Mouse (Mus musculus): Measurements from ENCODE around the gene Kcnd3.
"Not testable (repeated sequence)": the region's sequence is repeated elsewhere in the genome, so short reads cannot be mapped to it uniquely, and the experiment has no call there.

Kcnd3 gene

GRCm38 (mm10) chr3:105697148-105697441 is 245.0 kb downstream of the Kcnd3 start:
- DNase-seq (ENCODE audit: low spot score in 2 of 2), result no peak

GRCm38 (mm10) chr3:105698311-105698710 is 246.2 kb downstream of the Kcnd3 start:
- DNase-seq (ENCODE audit: low spot score in 2 of 2), result peak in 1 of 2 experiments; percentile 34

GRCm38 (mm10) chr3:105699241-105699933 is 247.3 kb downstream of the Kcnd3 start:
- DNase-seq (ENCODE audit: low spot score in 2 of 2), result peak; percentile 48 to 67

- not testable (repeated sequence) for DNase-seq (ENCODE audit: low spot score in 2 of 2)
Measured at GRCm38 (mm10) chr3:105700786-105701185, 248.7 kb downstream of the Kcnd3 start.

- no peak for DNase-seq (ENCODE audit: low spot score in 2 of 2)
Measured at GRCm38 (mm10) chr3:105701399-105701798, 249.3 kb downstream of the Kcnd3 start.

- no peak for DNase-seq (ENCODE audit: low spot score in 2 of 2)
Measured at GRCm38 (mm10) chr3:105703571-105703970, 251.4 kb downstream of the Kcnd3 start.

GRCm38 (mm10) chr3:105704031-105705008 is 252.2 kb downstream of the Kcnd3 start, which contains the start of gene Inka2:
Gene Inka2 (plus strand): TSS chr3:105704599.
- DNase-seq (ENCODE audit: low spot score in 2 of 2), result peak; percentile 69 to 73

- no peak for DNase-seq (ENCODE audit: low spot score in 2 of 2)
Measured at GRCm38 (mm10) chr3:105705061-105705549, 253.0 kb downstream of the Kcnd3 start.

GRCm38 (mm10) chr3:105705561-105705960 is 253.4 kb downstream of the Kcnd3 start:
- no peak for DNase-seq (ENCODE audit: low spot score in 2 of 2)

GRCm38 (mm10) chr3:105706366-105707020 is 254.4 kb downstream of the Kcnd3 start:
- DNase-seq (ENCODE audit: low spot score in 2 of 2), result no peak

GRCm38 (mm10) chr3:105707590-105707989 is 255.5 kb downstream of the Kcnd3 start:
- DNase-seq (ENCODE audit: low spot score in 2 of 2), result no peak

- DNase-seq (ENCODE audit: low spot score in 2 of 2), result no peak
Measured at GRCm38 (mm10) chr3:105710246-105710645, 258.1 kb downstream of the Kcnd3 start.

- DNase-seq (ENCODE audit: low spot score in 2 of 2), result no peak
Measured at GRCm38 (mm10) chr3:105711741-105712140, 259.6 kb downstream of the Kcnd3 start.

- DNase-seq (ENCODE audit: low spot score in 2 of 2), result no peak
Measured at GRCm38 (mm10) chr3:105712827-105713226, 260.7 kb downstream of the Kcnd3 start.

GRCm38 (mm10) chr3:105714091-105714819 is 262.1 kb downstream of the Kcnd3 start:
- no peak for DNase-seq (ENCODE audit: low spot score in 2 of 2)

GRCm38 (mm10) chr3:105714820-105715167 is 262.7 kb downstream of the Kcnd3 start:
- no peak for DNase-seq (ENCODE audit: low spot score in 2 of 2)

- no peak for DNase-seq (ENCODE audit: low spot score in 2 of 2)
Measured at GRCm38 (mm10) chr3:105716353-105717000, 264.3 kb downstream of the Kcnd3 start.

- DNase-seq (ENCODE audit: low spot score in 2 of 2), result no peak
Measured at GRCm38 (mm10) chr3:105717856-105718555, 265.9 kb downstream of the Kcnd3 start.

- no peak for DNase-seq (ENCODE audit: low spot score in 2 of 2)
Measured at GRCm38 (mm10) chr3:105718746-105719145, 266.6 kb downstream of the Kcnd3 start.

GRCm38 (mm10) chr3:105719979-105720378 is 267.8 kb downstream of the Kcnd3 start:
- no peak for DNase-seq (ENCODE audit: low spot score in 2 of 2)

Data from spleen, postnatal 36 days (tissue).